Mouse (Mus musculus) liver, embryonic 14.5 days (tissue): ENCODE results near the gene Serpina1e.
"Not testable (repeated sequence)": the region's sequence is repeated elsewhere in the genome, so short reads cannot be mapped to it uniquely, and the experiment has no call there.

ENCODE experiments used
- CTCF ChIP-seq: IDR thresholded peaks from 2 replicates; pipeline ENCODE4 v1.5.1; 2016; ENCODE audit warnings: antibody characterized with exemption, low read depth, control low read depth
- EP300 ChIP-seq: IDR thresholded peaks from 2 replicates; pipeline ENCODE4 v1.6.1; 2016; ENCODE audit warnings: antibody characterized with exemption, low read depth

GRCm38 (mm10) chr12:103901929-103902328, 56.8 kb downstream of the Serpina1e start:
- not testable (repeated sequence) for TF ChIP-seq CTCF, EP300
